Mouse (Mus musculus): Measurements from ENCODE around the gene Exosc10. TPM values are rescaled to one million over a fixed set of nuclear protein-coding genes. Genes with fewer than 3 reads are reported as not detected.

The Exosc10 gene
- 62.2 and 62.3 TPM in 2 replicates for polyA plus RNA-seq (2012; rRNA removed)

DNA sequence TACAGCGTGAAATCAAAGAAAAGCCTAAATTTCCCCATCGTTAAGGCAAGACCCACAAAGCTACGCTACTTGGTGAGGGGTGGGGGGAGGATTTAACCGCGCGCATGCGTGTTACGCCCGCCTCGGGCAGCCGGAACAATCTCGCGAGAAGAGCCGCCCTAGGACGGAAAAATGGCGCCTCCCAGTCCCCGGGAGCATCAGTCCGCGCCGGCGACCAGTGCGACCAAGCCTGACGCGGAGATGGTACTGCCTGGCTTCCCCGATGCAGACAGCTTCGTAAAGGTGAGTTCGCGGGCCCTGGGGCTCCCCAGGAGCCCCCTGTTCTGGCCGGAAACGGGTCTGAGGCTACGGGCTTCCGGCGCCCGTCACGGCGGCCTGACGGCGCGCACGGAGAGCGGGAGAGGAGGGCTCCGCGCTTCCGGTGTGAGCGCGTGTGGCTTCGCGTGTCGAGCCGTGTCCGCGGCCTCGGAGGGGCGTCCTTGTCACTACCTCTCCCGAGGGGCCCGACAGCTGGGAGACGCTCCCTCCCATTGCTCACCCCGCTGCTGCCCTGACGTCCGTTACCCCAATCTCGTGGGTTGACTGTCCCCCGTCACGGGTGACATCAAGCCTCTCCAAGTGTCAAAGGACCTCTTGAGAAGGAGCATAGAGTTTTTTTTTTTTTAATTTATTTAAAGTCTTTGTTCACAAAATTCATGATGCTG, at the start of gene Exosc10:
Gene Exosc10, plus strand, starts transcription at position 133 of the 704 bp plus-strand sequence.

DNA sequence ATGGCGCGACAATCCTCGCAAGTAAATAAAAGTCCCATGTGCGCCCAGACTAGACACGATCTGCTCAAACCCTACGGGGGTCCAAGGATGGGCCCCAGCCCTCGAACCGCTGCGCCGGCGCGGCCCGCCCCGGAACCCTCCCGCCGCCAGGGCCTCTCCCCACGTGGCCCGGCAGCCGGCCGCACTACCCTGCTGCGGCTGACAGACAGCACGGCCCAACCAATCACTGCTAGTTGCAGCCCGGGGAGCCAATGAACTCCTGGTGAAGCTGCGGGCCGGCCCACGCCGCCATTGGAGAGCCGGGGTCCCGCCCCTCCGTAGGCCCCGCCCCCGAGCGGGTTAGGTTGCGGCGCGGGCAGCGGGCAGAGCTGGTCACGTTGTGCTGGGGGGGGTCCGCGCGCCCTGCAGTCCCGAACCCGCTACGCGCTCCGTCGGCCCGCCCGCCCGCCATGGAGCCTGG, 33.0 kb downstream of the Exosc10 start, which contains the start of gene Srm:
Gene Srm, plus strand, starts transcription at position 333 of the 460 bp plus-strand sequence.

DNA sequence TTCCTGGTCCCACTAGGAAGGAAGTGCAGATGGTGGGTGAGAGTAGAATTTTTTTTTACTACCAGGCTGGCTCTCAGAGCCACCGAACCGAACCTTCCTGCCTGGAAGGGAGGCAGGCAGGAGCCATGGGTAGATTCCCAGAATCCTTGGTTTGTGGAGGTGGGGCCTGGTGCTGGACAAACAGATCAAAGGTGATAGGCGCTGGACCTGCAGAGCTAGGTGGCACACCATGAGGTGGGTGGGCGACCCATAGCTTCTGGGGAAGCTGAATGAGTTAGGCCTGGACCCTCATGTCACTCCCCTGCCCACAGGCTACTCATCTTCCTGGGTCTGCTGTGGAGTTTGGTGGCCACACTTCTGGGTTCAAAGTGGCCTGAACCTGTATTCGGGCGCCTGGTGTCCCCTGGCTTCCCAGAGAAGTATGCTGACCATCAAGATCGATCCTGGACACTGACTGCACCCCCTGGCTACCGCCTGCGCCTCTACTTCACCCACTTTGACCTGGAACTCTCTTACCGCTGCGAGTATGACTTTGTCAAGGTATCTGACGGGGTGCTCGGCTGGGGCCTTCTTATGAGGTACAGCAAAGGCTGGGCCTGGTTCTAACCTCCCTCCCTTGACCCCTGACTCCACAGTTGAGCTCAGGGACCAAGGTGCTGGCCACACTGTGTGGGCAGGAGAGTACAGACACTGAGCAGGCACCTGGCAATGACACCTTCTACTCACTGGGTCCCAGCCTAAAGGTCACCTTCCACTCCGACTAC, 44.3 kb downstream of the Exosc10 start, which contains the start of gene Masp2:
Gene Masp2, plus strand, starts transcription at position 198 of the 764 bp plus-strand sequence.

DNA sequence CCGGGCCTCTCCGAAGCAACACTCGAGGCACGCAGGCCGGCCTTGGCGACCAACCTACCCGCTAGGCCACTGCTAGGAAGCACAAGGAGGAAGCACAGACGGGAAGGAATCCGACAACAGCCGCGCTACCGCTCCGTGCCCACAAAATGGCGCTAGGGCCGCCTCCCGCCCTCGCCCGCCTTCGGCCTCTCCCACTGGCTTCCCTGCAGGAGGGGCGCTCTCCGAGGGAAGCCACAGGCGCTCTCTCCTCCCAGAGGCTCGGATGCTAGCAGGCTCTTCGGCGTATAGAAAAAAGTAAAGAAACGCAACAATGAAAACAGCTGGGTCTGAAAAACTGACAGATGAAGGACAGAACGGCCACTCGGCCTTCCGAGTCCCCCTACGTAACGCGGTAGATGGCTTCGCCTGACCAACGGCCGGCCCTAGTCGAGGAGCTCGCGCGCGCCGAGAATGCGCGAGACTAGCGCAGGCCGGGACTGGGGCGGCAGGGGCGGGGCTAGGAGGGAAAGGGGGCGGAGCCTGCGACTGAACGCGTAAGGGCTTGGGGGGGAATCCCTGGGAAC, 68.5 kb downstream of the Exosc10 start, which contains the start of gene Tardbp:
Gene Tardbp, minus strand, starts transcription at position 397 of the 563 bp plus-strand sequence.

Other genes with a start within 250 kb of the Exosc10 start
- 7.3 and 13.5 TPM in 2 replicates for gene Ubiad1, start 113.7 kb upstream of the Exosc10 start, polyA plus RNA-seq (2012; rRNA removed)
- gene Mtor, start 109.8 kb upstream of the Exosc10 start, polyA plus RNA-seq (2012; rRNA removed): 23.6 and 26.5 TPM in 2 replicates
- 0.08 and 0.30 TPM in 2 replicates for gene Angptl7, start 58.0 kb upstream of the Exosc10 start, polyA plus RNA-seq (2012; rRNA removed)
- 80.6 and 95.6 TPM in 2 replicates for gene Srm, start 33.1 kb downstream of the Exosc10 start, polyA plus RNA-seq (2012; rRNA removed)
- 0.79 and 0.99 TPM in 2 replicates for gene Masp2, start 44.1 kb downstream of the Exosc10 start, polyA plus RNA-seq (2012; rRNA removed)
- gene Tardbp, start 68.6 kb downstream of the Exosc10 start, polyA plus RNA-seq (2012; rRNA removed): 866 and 932 TPM in 2 replicates
- not detected in 2 replicates for gene Gm572, start 84.9 kb downstream of the Exosc10 start, polyA plus RNA-seq (2012; rRNA removed)
- gene Casz1, start 246.0 kb downstream of the Exosc10 start, polyA plus RNA-seq (2012; rRNA removed): 5.3 and 5.7 TPM in 2 replicates

All from central nervous system, embryonic 11.5 days (tissue).